In the genomic region with DNA sequence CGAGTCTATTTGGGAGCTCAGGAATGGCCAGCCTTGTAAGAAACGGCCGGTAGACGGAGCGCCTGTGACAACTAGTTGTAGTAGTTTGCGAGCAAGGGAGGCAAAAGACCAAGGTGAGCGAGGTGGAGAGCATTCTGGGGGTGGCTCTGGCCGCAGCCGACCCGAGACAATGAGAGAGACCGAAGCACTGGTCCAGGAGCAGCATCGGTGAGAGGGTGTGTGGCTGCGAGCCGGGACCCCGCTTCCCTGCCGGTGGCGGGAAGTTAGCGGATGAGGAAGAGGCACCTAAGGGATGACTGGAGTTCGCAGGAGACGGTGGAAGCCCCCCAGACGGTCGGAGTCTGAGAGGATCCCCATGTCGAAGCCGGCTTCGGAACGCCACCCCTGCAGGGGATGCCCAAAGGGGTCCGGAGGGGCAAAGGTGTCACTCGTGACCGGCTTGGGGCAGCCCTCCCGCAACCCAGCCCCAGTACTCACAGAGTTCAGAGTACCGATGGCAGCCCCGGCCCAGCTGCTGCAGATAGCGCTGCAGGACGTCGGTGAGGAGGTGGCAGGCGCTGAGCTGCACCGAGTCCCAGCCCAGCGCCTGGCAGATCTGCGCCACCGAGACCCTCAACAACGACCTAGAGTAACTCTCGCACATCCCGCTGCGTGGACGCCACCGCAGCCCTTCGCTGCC, we compare ENCODE assay signal across 8 mouse cellular contexts. TPM values are rescaled to one million over a fixed set of nuclear protein-coding genes. Genes with fewer than 3 reads are reported as not detected.
DNase-seq lines count a peak whose midpoint lies in the region; ATAC-seq and TF ChIP-seq lines count a peak whose summit lies in the region.

No protein-coding gene starts in this region.

- peaks cover 19% of the 10 kb centered on the region for H3K4me1 ChIP-seq in embryonic facial prominence, embryonic 10.5 days
- peaks cover 8% of the 10 kb centered on the region; the same call in 1 of the 2 replicates for H3K4me1 ChIP-seq in heart, postnatal 0 days (ENCODE audit: control insufficient read depth, insufficient read depth)

- TF ChIP-seq EP300 in heart, postnatal 0 days (IDR thresholded peaks at IDR 0.05; ENCODE audit: low read depth) = no peak

- no peaks in the 10 kb centered on the region for H3K27me3 ChIP-seq in embryonic facial prominence, embryonic 10.5 days (replicated peaks; ENCODE audit: low read depth, poor library complexity, severe bottlenecking)
- H3K27me3 ChIP-seq in heart, postnatal 0 days (ENCODE audit: control insufficient read depth, insufficient read depth, low read length) = no peaks in the 10 kb centered on the region

- peak overlapping the region; percentile 99 for H3K4me3 ChIP-seq in embryonic facial prominence, embryonic 10.5 days
- H3K4me3 ChIP-seq in heart, postnatal 0 days (ENCODE audit: low read depth, low read length) = peak overlapping the region; percentile 99

- peak; percentile 18 to 49 for DNase-seq in heart, adult 18-20 months
- no peak for DNase-seq in heart, postnatal 25 days (ENCODE audit: low spot score)
- peak; percentile 9 for DNase-seq in T-cell, adult 2 months (ENCODE audit: low spot score)
- DNase-seq in embryonic facial prominence, embryonic 10.5 days (ENCODE audit: low spot score) = peak; percentile 51
- peak; percentile 16 for DNase-seq in heart, postnatal 0 days (ENCODE audit: low spot score)
- peak; percentile 35 to 59 for DNase-seq in kidney, postnatal 36 days
- peak; percentile 20 for DNase-seq in mesoderm, embryonic 11.5 days (ENCODE audit: low read depth, low spot score)
- peak; percentile 25 for DNase-seq in spleen, adult 12 weeks (ENCODE audit: low spot score)

- H3K9ac ChIP-seq in heart, postnatal 0 days (replicated peaks; ENCODE audit: low read depth, low read length) = peak overlapping the region; percentile 91

- TF ChIP-seq CTCF in heart, postnatal 0 days (IDR thresholded peaks at IDR 0.05; ENCODE audit: low read depth) = no peak

- H3K9me3 ChIP-seq in embryonic facial prominence, embryonic 10.5 days = no peaks in the 10 kb centered on the region
- no peaks in the 10 kb centered on the region for H3K9me3 ChIP-seq in heart, postnatal 0 days (replicated peaks; ENCODE audit: control insufficient read depth, low read length)

- H3K27ac ChIP-seq in embryonic facial prominence, embryonic 10.5 days (replicated peaks) = peak overlapping the region; percentile 92
- peak overlapping the region; percentile 55; the same call in 1 of the 2 replicates for H3K27ac ChIP-seq in heart, postnatal 0 days (ENCODE audit: low read depth)

- peak overlapping the region; percentile 93 for H3K4me2 ChIP-seq in heart, postnatal 0 days (ENCODE audit: low read depth, low read length)

- H3K36me3 ChIP-seq in embryonic facial prominence, embryonic 10.5 days (replicated peaks) = peaks cover under 1% of the 10 kb centered on the region; the same call in 1 of the 2 replicates
- no peaks in the 10 kb centered on the region for H3K36me3 ChIP-seq in heart, postnatal 0 days (replicated peaks; ENCODE audit: control insufficient read depth, insufficient read depth, low read length)

- WGBS in embryonic facial prominence, embryonic 10.5 days = under 1% methylated on average over 47 of the region's 47 CpGs
- WGBS in heart, postnatal 0 days = under 1% methylated on average over 46 of the region's 47 CpGs

- intact Hi-C loops in heart, postnatal 25 days (cut with DNase I) = no loop called here

- ATAC-seq in heart, postnatal 0 days (ENCODE audit: insufficient read depth, low read depth) = peak; percentile 45

RNA-seq across cellular contexts. Expression of gene Taf3, which starts 0.5 kb away (rescaled TPM):
- total RNA-seq in heart, adult 18-20 months (2021) = 1 to 10 TPM; 8.2 to 8.4 TPM
- 1 to 10 TPM; 7.9 to 9.4 TPM for total RNA-seq in heart, postnatal 25 days (2021)
- polyA plus RNA-seq in embryonic facial prominence, embryonic 10.5 days (2016; fragmentation: Nextera tagmentation; extraction: Ambion mirVana) = 16.1 and 17.3 TPM in 2 replicates
- 2.2 and 3.0 TPM in 2 replicates for total RNA-seq in heart, postnatal 0 days (2014; rRNA removed; ENCODE audit: low replicate concordance)
- polyA plus RNA-seq in heart, postnatal 0 days (2015; fragmentation: Nextera tagmentation; extraction: Ambion mirVana) = 6.3 and 6.6 TPM in 2 replicates

RNA-seq across cellular contexts. Expression of gene Atp5c1, which starts 32.4 kb away (rescaled TPM):
- 1,000 to 10,000 TPM; 1,460 to 1,539 TPM for total RNA-seq in heart, adult 18-20 months (2021)
- total RNA-seq in heart, postnatal 25 days (2021) = 1,000 to 10,000 TPM; 1,456 to 1,515 TPM
- polyA plus RNA-seq in embryonic facial prominence, embryonic 10.5 days (2016; fragmentation: Nextera tagmentation; extraction: Ambion mirVana) = 498 and 511 TPM in 2 replicates
- total RNA-seq in heart, postnatal 0 days (2014; rRNA removed; ENCODE audit: low replicate concordance) = 1,755 and 1,815 TPM in 2 replicates
- 2,592 and 2,686 TPM in 2 replicates for polyA plus RNA-seq in heart, postnatal 0 days (2015; fragmentation: Nextera tagmentation; extraction: Ambion mirVana)

RNA-seq across cellular contexts. Expression of gene Kin, which starts 32.5 kb away (rescaled TPM):
- total RNA-seq in heart, adult 18-20 months (2021) = 1 to 10 TPM; 7.8 to 9.4 TPM
- total RNA-seq in heart, postnatal 25 days (2021) = 10 to 100 TPM in 1 of 2 experiments, 1 to 10 TPM in 1; 6.1 to 11.0 TPM
- 35.5 and 37.7 TPM in 2 replicates for polyA plus RNA-seq in embryonic facial prominence, embryonic 10.5 days (2016; fragmentation: Nextera tagmentation; extraction: Ambion mirVana)
- 0.19 and 9.7 TPM in 2 replicates for total RNA-seq in heart, postnatal 0 days (2014; rRNA removed; ENCODE audit: low replicate concordance)
- 18.9 and 20.7 TPM in 2 replicates for polyA plus RNA-seq in heart, postnatal 0 days (2015; fragmentation: Nextera tagmentation; extraction: Ambion mirVana)
